8 mouse cellular contexts compared by ENCODE assay signal in the genomic region with DNA sequence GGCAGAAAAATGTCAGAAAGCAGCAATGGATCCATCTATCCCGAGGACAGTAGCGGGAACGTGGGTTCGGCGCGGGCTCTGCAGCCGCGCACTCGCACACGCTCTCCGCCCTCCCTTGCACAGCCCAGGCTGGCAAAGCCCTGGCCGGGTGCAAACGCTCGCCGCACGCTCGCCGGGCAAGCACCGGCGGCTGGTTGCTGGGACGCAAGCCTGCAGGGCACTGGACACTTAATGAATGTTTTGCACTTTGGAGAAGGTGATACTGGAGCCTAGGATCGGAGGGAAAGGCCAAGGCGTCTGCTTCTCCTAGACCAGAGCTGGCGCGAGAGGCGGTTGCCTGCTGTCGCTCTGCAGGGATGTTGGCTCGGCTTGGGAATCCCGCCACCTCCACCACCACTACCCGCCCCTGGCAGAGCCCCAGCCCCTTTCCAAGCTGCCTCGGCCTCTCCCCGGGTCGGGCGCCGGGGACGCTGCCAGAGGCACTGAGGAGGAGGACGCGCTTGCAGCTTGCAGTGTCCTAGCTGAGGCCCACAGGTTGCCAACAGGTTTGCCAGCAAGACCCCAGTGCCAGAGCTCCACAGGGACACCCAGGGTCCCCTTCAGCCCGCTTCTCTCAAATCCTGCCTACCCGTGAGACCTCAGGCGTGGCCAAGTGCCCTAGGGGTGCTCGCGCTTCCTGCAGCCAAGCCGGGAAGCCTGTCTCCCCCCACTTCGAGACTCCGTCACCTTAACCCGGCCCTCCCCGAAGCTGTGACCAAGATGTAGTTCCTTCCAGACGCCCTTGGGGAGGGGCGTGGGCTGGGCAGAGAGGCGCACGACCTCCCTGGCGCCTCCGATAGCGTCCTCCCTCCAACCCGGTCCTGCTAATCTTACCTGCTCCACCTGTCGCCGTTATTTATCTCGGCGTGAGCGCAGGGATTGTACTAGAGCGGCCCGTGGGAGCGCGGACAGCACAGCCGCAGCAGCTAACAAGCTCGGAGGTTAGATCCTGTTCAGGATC.
A peak's percentile ranks its signal among the peaks of the same experiment; 100 is the strongest.
DNase-seq lines count a peak whose midpoint lies in the region; ATAC-seq lines count a peak whose summit lies in the region.

No protein-coding gene starts in this region.

- peak; percentile 74 to 78 for DNase-seq in cerebellum, adult 18-20 months
- peak; percentile 70 for DNase-seq in hindbrain, embryonic 10.5 days (ENCODE audit: low spot score)
- DNase-seq in left cerebral cortex, postnatal 25 days (ENCODE audit: low spot score in 2 of 2): peak; percentile 56 to 59
- peak; percentile 11 to 14 for DNase-seq in urinary bladder, postnatal 36 days (ENCODE audit: low spot score in 2 of 2)

- H3K4me1 ChIP-seq in megakaryocyte, embryonic 14.5 days: peaks cover 48% of the 10 kb centered on the region
- peaks cover 54% of the 10 kb centered on the region for H3K4me1 ChIP-seq in forebrain, embryonic 16.5 days (replicated peaks; ENCODE audit: control insufficient read depth, insufficient read depth, low read length)
- peaks cover 61% of the 10 kb centered on the region for H3K4me1 ChIP-seq in hindbrain, embryonic 10.5 days (replicated peaks)
- peaks cover 56% of the 10 kb centered on the region for H3K4me1 ChIP-seq in midbrain, embryonic 15.5 days

- H3K9me3 ChIP-seq in megakaryocyte, embryonic 14.5 days: peaks cover 16% of the 10 kb centered on the region
- no peaks in the 10 kb centered on the region for H3K9me3 ChIP-seq in forebrain, embryonic 16.5 days (ENCODE audit: control insufficient read depth, low read length)
- H3K9me3 ChIP-seq in hindbrain, embryonic 10.5 days: no peaks in the 10 kb centered on the region
- H3K9me3 ChIP-seq in midbrain, embryonic 15.5 days: no peaks in the 10 kb centered on the region

- H3K4me2 ChIP-seq in forebrain, embryonic 16.5 days (ENCODE audit: low read length): peak overlapping the region; percentile 95
- H3K4me2 ChIP-seq in midbrain, embryonic 15.5 days: peak overlapping the region; percentile 96

- intact Hi-C loops in left cerebral cortex, postnatal 25 days (cut with DNase I): loop anchor here (2.0 to 10.0 kb wide), 5 partner anchors 218 to 623 kb away; no protein-coding TSS in a partner anchor

- peaks cover 90% of the 10 kb centered on the region for H3K27me3 ChIP-seq in megakaryocyte, embryonic 14.5 days (replicated peaks)
- H3K27me3 ChIP-seq in forebrain, embryonic 16.5 days (replicated peaks; ENCODE audit: control insufficient read depth, insufficient read depth, low read length): peaks cover 4% of the 10 kb centered on the region; the same call in 1 of the 2 replicates
- H3K27me3 ChIP-seq in hindbrain, embryonic 10.5 days (ENCODE audit: insufficient read depth, poor library complexity, severe bottlenecking): peaks cover 81% of the 10 kb centered on the region
- H3K27me3 ChIP-seq in midbrain, embryonic 15.5 days (replicated peaks): no peaks in the 10 kb centered on the region

- under 1% methylated on average over 62 of the region's 67 CpGs for WGBS in forebrain, embryonic 16.5 days
- WGBS in hindbrain, embryonic 10.5 days: under 1% methylated on average over 67 of the region's 67 CpGs
- under 1% methylated on average over 67 of the region's 67 CpGs for WGBS in midbrain, embryonic 15.5 days

- no peaks in the 10 kb centered on the region for H3K36me3 ChIP-seq in megakaryocyte, embryonic 14.5 days (replicated peaks; ENCODE audit: low read length)
- H3K36me3 ChIP-seq in forebrain, embryonic 16.5 days (ENCODE audit: control insufficient read depth, insufficient read depth): no peaks in the 10 kb centered on the region
- H3K36me3 ChIP-seq in hindbrain, embryonic 10.5 days: no peaks in the 10 kb centered on the region
- H3K36me3 ChIP-seq in midbrain, embryonic 15.5 days (replicated peaks): no peaks in the 10 kb centered on the region

- ATAC-seq in megakaryocyte, adult 5-6 weeks (ENCODE audit: poor library complexity, severe bottlenecking): no peak
- ATAC-seq in forebrain, embryonic 16.5 days: peak; percentile 71
- ATAC-seq in midbrain, embryonic 15.5 days (replicated peaks): peak; percentile 80

- peak overlapping the region; percentile 91 for H3K4me3 ChIP-seq in megakaryocyte, embryonic 14.5 days (replicated peaks)
- H3K4me3 ChIP-seq in forebrain, embryonic 16.5 days (replicated peaks; ENCODE audit: low read length): peak overlapping the region; percentile 67
- peak overlapping the region; percentile 74 for H3K4me3 ChIP-seq in hindbrain, embryonic 10.5 days
- H3K4me3 ChIP-seq in midbrain, embryonic 15.5 days: peak overlapping the region; percentile 77

- H3K9ac ChIP-seq in forebrain, embryonic 16.5 days (replicated peaks; ENCODE audit: low read depth, low read length): peak overlapping the region; percentile 85
- H3K9ac ChIP-seq in midbrain, embryonic 15.5 days: peak overlapping the region; percentile 74

- H3K27ac ChIP-seq in forebrain, embryonic 16.5 days (ENCODE audit: low read length): peak overlapping the region; percentile 94
- peak overlapping the region; percentile 89 for H3K27ac ChIP-seq in hindbrain, embryonic 10.5 days
- H3K27ac ChIP-seq in midbrain, embryonic 15.5 days: peak overlapping the region; percentile 91

Comparison
In these comparisons a context has a peak if more than half of its experiments do, and no peak if none do; other contexts are left out.
1. DNase-seq: peak in every context shown above with its lines; median percentile 76 in cerebellum, adult 18-20 months; 70 in hindbrain, embryonic 10.5 days; 58 in left cerebral cortex, postnatal 25 days; 12 in urinary bladder, postnatal 36 days.